Mouse (Mus musculus) central nervous system, embryonic 18 days (tissue): ENCODE data around the gene Muc3. TPM values are rescaled to one million over a fixed set of nuclear protein-coding genes. Genes with fewer than 3 reads are reported as not detected.

Experiments used
- polyA plus RNA-seq: library from polyadenylated mRNA; depleted of rRNA; stranded (reverse); fragments of >200 nt; gene quantifications from 2 replicates; pipeline ENCODE4 v1.2.3, GENCODE M21; 2012; rRNA removed

The Muc3 gene
- polyA plus RNA-seq: not detected in 2 replicates

DNA sequence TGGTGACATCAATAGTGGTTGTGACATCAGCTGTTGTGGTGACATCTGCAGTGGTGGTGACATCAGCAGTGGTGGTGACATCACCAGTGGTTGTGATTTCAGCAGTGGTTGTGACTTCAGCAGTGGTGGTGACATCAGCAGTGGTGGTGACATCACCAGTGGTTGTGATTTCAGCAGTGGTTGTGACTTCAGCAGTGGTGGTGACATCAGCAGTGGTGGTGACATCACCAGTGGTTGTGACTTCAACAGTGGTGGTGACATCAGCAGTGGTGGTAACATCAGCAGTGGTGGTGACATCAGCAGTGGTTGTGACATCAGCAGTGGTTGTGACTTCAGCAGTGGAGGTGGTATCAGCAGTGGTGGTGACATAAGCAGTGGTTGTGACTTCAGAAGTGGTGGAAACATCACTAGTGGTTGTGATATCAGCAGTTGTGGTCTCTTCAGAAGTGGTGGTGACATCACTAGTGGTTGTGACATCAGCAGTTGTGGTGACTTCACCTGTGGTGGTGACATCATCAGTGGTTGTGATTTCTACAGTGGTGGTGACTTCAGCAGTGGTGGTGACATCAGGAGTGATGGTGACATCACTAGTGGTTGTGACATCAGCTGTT, at the start of gene Muc3:
Gene Muc3, minus strand, starts transcription at position 51 of the 611 bp plus-strand sequence.

GRCm38 (mm10) chr5:137115866-137116847, 33.0 kb downstream of the Muc3 start, which contains the start of gene Trim56:
Trim56 (minus strand) TSS chr5:137116209.

Other genes with a start within 250 kb of the Muc3 start
- gene Ift22, start 241.2 kb downstream of the Muc3 start, polyA plus RNA-seq: 57.8 and 62.2 TPM in 2 replicates
- gene Fis1, start 196.0 kb downstream of the Muc3 start, polyA plus RNA-seq: 300 and 324 TPM in 2 replicates
- gene Cldn15, start 182.7 kb downstream of the Muc3 start, polyA plus RNA-seq: 0.35 and 0.51 TPM in 2 replicates
- gene Plod3, start 162.3 kb downstream of the Muc3 start, polyA plus RNA-seq: 66.9 and 71.5 TPM in 2 replicates
- gene Znhit1, start 161.3 kb downstream of the Muc3 start, polyA plus RNA-seq: 119 and 122 TPM in 2 replicates
- 29.9 and 31.7 TPM in 2 replicates for gene Vgf, start 122.9 kb downstream of the Muc3 start, polyA plus RNA-seq
- gene Ap1s1, start 103.2 kb downstream of the Muc3 start, polyA plus RNA-seq: 222 and 227 TPM in 2 replicates
- gene Serpine1, start 77.1 kb downstream of the Muc3 start, polyA plus RNA-seq: 2.3 and 5.1 TPM in 2 replicates
- 1.0 and 1.1 TPM in 2 replicates for gene Trim56, start 33.1 kb downstream of the Muc3 start, polyA plus RNA-seq
- 2.2 and 2.3 TPM in 2 replicates for gene Muc3a, start 63.1 kb upstream of the Muc3 start, polyA plus RNA-seq
- gene Ache, start 138.2 kb upstream of the Muc3 start, polyA plus RNA-seq: 47.9 and 50.7 TPM in 2 replicates
- 14.0 and 15.7 TPM in 2 replicates for gene Ufsp1, start 145.3 kb upstream of the Muc3 start, polyA plus RNA-seq
- 185 and 194 TPM in 2 replicates for gene Srrt, start 158.4 kb upstream of the Muc3 start, polyA plus RNA-seq
- 14.2 and 15.1 TPM in 2 replicates for gene Trip6, start 165.1 kb upstream of the Muc3 start, polyA plus RNA-seq
- gene Slc12a9, start 184.3 kb upstream of the Muc3 start, polyA plus RNA-seq: 31.4 and 33.2 TPM in 2 replicates
- gene Ephb4, start 200.8 kb upstream of the Muc3 start, polyA plus RNA-seq: 8.0 and 9.6 TPM in 2 replicates